Mouse (Mus musculus): ENCODE data around the gene Lpar5. TPM values are rescaled to one million over a fixed set of nuclear protein-coding genes. Genes with fewer than 3 reads are reported as not detected.

The Lpar5 gene
- total RNA-seq, 2 experiments from 2014 or later: 0.60 TPM; not detected in 1

DNA sequence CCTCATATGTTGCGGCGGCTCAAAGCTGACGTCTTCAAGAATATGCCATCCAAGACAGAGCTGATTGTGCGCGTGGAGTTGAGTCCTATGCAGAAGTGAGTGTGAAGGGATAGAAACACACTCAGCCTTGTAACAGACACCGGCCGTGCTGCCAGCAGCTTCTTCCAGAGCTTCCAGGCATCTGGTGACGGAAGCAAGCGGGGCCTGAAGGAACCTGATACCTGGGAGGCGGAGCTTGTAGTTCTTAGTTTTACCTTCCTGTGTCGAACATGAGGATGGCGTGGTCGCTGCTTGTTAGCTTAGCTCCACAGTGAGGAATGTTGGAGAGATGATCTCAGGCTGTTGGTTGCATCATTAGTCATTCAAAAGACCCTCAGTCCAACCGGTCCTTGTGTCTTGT lies 41.7 kb downstream of the Lpar5 start:
- ATAC-seq (replicated peaks; ENCODE audit: low FRiP score, poor library complexity, severe bottlenecking): no peak

DNA sequence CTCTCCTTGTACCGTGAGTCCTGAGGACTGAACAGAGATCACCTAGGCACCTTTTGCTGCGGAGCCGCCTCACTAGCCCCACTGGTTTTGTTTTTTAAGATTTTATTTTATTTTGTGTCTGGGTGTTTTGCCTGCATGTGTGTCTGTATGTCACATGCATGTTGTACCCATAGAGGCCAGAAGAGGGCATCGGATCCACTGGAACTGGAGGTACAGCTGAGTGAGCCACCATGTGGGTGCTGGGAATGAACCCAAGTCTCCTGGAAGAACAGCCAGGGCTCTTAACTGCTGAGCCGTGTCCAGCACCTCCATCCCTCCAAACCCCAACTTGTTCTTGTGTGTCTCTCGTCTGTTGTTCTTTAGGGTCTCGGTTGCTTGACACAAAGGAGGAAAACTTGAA lies 43.2 kb downstream of the Lpar5 start:
- 0 out of 2 replicates have a peak, but pooled peaks have one; percentile 48 for ATAC-seq (replicated peaks; ENCODE audit: low FRiP score, poor library complexity, severe bottlenecking)

DNA sequence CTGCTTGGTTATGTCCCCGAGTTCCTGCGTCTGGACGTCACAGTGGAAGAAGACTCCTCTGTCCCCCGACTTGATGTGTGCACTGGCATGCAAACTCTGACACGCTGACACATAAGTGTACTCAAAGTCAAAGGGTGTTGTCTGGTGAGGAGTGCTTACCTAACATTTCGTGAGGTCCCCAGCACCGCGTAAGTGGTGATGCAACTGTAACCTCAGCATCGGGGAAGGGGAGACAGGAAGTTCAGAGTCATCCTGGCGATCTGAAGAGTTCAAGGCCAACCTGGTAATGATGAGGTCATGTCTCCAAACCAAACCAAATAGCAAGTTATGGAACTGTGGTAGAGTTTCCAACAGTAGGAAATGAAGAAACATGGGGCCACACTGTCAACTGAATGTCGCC lies 44.8 kb downstream of the Lpar5 start:
- ATAC-seq (replicated peaks; ENCODE audit: low FRiP score, poor library complexity, severe bottlenecking): no peak

DNA sequence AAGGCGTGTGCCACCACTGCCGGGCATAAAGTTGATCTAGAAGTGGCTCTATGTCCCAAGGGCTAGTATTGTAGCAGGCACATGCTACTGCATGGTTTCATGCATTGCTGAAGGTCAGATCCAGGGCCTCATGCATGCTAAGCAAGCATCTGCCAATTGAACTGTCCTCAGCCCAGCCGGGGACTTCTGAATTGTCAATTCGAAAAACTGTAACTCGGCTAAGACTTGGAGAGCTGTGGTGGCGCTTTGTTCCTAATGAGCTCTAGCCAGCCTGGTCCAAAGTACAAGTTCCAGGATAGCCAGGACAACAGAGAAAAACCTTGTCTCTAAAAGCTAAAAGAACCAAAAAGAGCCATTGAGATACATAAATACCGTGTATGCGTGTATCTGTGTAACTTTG lies 51.7 kb downstream of the Lpar5 start:
- ATAC-seq (replicated peaks; ENCODE audit: low FRiP score, poor library complexity, severe bottlenecking): no peak

DNA sequence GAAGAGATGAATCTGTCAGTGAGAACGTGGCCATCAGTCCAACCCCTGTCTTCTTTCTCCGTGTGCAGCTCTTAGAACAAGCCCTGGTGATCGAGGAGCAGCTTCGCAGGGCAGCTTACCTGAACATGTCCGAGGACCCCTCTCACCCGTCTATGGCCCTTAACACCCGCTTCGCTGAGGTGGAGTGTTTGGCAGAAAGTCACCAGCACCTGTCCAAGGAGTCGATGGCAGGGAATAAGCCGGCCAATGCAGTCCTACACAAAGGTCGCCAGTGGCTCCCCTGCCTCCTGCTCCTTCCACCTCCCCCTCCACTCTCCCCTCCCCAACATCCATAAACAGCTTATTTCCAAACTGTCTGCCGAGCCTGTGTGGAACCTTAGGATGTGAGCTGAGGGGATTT lies 61.0 kb downstream of the Lpar5 start:
- no peak for ATAC-seq (replicated peaks; ENCODE audit: low FRiP score, poor library complexity, severe bottlenecking)

DNA sequence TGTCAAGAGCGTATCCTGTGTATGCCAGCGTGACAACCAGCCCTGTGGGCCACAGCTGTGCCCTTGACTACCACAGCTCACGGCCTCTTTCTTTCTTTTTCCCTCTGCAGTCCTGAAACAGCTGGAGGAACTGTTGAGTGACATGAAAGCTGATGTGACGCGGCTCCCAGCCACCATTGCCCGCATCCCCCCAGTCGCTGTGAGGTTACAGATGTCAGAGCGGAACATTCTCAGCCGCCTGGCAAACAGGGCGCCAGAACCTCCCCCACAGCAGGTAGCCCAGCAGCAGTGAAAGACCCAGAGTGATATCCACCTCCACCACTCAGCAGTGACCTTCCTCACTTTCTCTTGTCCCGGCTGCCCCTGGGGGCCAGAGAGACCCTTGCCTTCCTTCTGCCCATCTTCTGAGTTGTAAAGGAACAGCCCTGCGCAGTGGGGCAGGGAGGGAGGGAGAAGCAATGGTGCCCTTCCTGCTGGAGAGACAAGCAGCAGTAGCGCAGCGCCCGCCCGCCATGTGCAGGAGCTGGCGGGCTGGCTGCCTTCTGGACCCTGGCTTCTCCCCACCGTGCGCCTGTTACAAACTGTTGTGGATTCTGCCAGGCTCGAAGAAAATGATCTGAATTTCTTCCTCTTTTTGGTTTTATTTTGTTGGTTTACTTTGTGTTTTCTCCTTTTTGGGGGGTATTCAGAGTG lies 62.1 kb downstream of the Lpar5 start:
- no peak for ATAC-seq (replicated peaks; ENCODE audit: low FRiP score, poor library complexity, severe bottlenecking)

DNA sequence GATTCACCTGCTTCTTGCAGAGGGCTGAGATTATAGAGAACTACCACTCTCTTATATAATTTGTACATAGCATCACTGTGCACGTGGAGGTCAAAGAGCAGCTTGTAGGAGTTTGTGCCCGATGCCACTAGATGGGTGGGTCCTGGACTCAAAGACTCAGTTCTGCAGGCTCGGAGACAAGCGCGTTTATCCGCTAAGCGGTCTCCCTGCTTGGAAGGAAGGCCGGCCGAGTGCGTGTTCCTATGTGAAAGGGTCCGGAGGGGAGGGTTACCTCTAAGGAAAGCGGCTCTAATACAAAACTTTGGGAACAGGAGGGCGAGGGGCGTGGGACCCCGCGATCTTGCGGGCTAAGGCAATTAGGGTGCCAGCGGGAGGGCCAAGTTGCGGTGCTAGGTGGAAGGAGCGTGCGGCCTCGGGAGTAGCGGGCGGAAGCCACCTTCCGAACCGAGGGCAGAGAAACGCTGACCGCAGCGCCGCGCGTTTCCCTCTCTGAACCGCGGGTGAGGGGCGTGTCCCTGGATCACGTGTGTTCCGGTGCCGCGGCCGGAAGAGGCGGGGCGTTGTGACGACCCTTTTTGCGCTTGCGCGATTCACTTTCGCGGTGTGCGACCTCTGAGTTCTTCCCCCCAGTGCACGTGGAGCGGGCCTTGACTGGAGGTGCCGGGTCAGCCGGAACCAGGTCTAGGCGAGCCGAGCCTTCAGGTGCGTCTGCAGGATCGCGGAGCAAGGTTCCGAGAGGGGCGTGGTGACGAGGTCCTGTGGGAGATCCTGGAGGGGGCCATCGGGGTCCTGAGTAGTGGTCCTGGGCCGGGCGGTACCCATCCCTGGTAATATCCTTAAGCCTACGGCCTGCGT lies 63.8 kb downstream of the Lpar5 start, which contains the start of gene Nop2:
Gene Nop2, plus strand, starts transcription at position 608 of the 855 bp plus-strand sequence.
- ATAC-seq (replicated peaks; ENCODE audit: low FRiP score, poor library complexity, severe bottlenecking): peak; percentile 97

Other genes with a start within 250 kb of the Lpar5 start
- 10.0 and 34.6 TPM in 2 replicates for gene Usp5, start 238.4 kb upstream of the Lpar5 start, total RNA-seq (2015; ENCODE audit: low replicate concordance)
- 22.0 and 29.6 TPM in 2 replicates for gene Usp5, start 238.4 kb upstream of the Lpar5 start, total RNA-seq (2017; ENCODE audit: low replicate concordance)
- 65.8 and 68.0 TPM in 2 replicates for gene Cdca3, start 238.4 kb upstream of the Lpar5 start, total RNA-seq (2015; ENCODE audit: low replicate concordance)
- gene Cdca3, start 238.4 kb upstream of the Lpar5 start, total RNA-seq (2017; ENCODE audit: low replicate concordance): 58.5 and 73.8 TPM in 2 replicates
- not detected in 2 replicates for gene Gnb3, start 227.6 kb upstream of the Lpar5 start, total RNA-seq (2015; ENCODE audit: low replicate concordance)
- gene Gnb3, start 227.6 kb upstream of the Lpar5 start, total RNA-seq (2017; ENCODE audit: low replicate concordance): not detected in 2 replicates
- gene P3h3, start 210.2 kb upstream of the Lpar5 start, total RNA-seq (2015; ENCODE audit: low replicate concordance): not detected in 2 replicates
- 1.1 and 1.2 TPM in 2 replicates for gene P3h3, start 210.2 kb upstream of the Lpar5 start, total RNA-seq (2017; ENCODE audit: low replicate concordance)
- not detected in 2 replicates for gene Gpr162, start 203.9 kb upstream of the Lpar5 start, total RNA-seq (2015; ENCODE audit: low replicate concordance)
- gene Gpr162, start 203.9 kb upstream of the Lpar5 start, total RNA-seq (2017; ENCODE audit: low replicate concordance): not detected in 2 replicates
- 6.3 and 6.9 TPM in 2 replicates for gene Cd4, start 179.7 kb upstream of the Lpar5 start, total RNA-seq (2015; ENCODE audit: low replicate concordance)
- 0.70 and 0.94 TPM in 2 replicates for gene Cd4, start 179.7 kb upstream of the Lpar5 start, total RNA-seq (2017; ENCODE audit: low replicate concordance)
- 1.0 and 2.7 TPM in 2 replicates for gene Lag3, start 156.2 kb upstream of the Lpar5 start, total RNA-seq (2015; ENCODE audit: low replicate concordance)
- 0.51 TPM in 1 of 2 replicates, not detected in the other for gene Lag3, start 156.2 kb upstream of the Lpar5 start, total RNA-seq (2017; ENCODE audit: low replicate concordance)
- 26.1 and 31.3 TPM in 2 replicates for gene Ptms, start 147.8 kb upstream of the Lpar5 start, total RNA-seq (2015; ENCODE audit: low replicate concordance)
- 12.0 and 21.8 TPM in 2 replicates for gene Ptms, start 147.8 kb upstream of the Lpar5 start, total RNA-seq (2017; ENCODE audit: low replicate concordance)
- gene Mlf2, start 136.5 kb upstream of the Lpar5 start, total RNA-seq (2015; ENCODE audit: low replicate concordance): 11.7 and 13.4 TPM in 2 replicates
- gene Mlf2, start 136.5 kb upstream of the Lpar5 start, total RNA-seq (2017; ENCODE audit: low replicate concordance): 14.1 and 20.7 TPM in 2 replicates
- 10.2 and 16.5 TPM in 2 replicates for gene Cops7a, start 102.4 kb upstream of the Lpar5 start, total RNA-seq (2015; ENCODE audit: low replicate concordance)
- 5.6 and 7.7 TPM in 2 replicates for gene Cops7a, start 102.4 kb upstream of the Lpar5 start, total RNA-seq (2017; ENCODE audit: low replicate concordance)
- not detected in 2 replicates for gene Pianp, start 71.2 kb upstream of the Lpar5 start, total RNA-seq (2015; ENCODE audit: low replicate concordance)
- gene Pianp, start 71.2 kb upstream of the Lpar5 start, total RNA-seq (2017; ENCODE audit: low replicate concordance): not detected in 2 replicates
- gene Zfp384, start 58.8 kb upstream of the Lpar5 start, total RNA-seq (2015; ENCODE audit: low replicate concordance): 20.8 and 25.9 TPM in 2 replicates
- 9.8 and 12.3 TPM in 2 replicates for gene Zfp384, start 58.8 kb upstream of the Lpar5 start, total RNA-seq (2017; ENCODE audit: low replicate concordance)
- 7.1 and 7.9 TPM in 2 replicates for gene Ing4, start 28.2 kb upstream of the Lpar5 start, total RNA-seq (2015; ENCODE audit: low replicate concordance)
- gene Ing4, start 28.2 kb upstream of the Lpar5 start, total RNA-seq (2017; ENCODE audit: low replicate concordance): 27.7 and 35.7 TPM in 2 replicates
- 3.3 TPM in 1 of 2 replicates, not detected in the other for gene Acrbp, start 18.2 kb upstream of the Lpar5 start, total RNA-seq (2015; ENCODE audit: low replicate concordance)
- gene Acrbp, start 18.2 kb upstream of the Lpar5 start, total RNA-seq (2017; ENCODE audit: low replicate concordance): 7.0 and 11.6 TPM in 2 replicates
- 31.8 and 50.0 TPM in 2 replicates for gene Chd4, start 28.1 kb downstream of the Lpar5 start, total RNA-seq (2015; ENCODE audit: low replicate concordance)
- 70.6 and 102 TPM in 2 replicates for gene Chd4, start 28.1 kb downstream of the Lpar5 start, total RNA-seq (2017; ENCODE audit: low replicate concordance)
- gene Nop2, start 64.0 kb downstream of the Lpar5 start, total RNA-seq (2015; ENCODE audit: low replicate concordance): 4.8 and 6.7 TPM in 2 replicates
- 10.5 and 11.8 TPM in 2 replicates for gene Nop2, start 64.0 kb downstream of the Lpar5 start, total RNA-seq (2017; ENCODE audit: low replicate concordance)
- gene Iffo1, start 77.3 kb downstream of the Lpar5 start, total RNA-seq (2015; ENCODE audit: low replicate concordance): 3.1 and 6.9 TPM in 2 replicates
- 2.2 and 10.9 TPM in 2 replicates for gene Iffo1, start 77.3 kb downstream of the Lpar5 start, total RNA-seq (2017; ENCODE audit: low replicate concordance)
- 912 and 913 TPM in 2 replicates for gene Gapdh, start 98.5 kb downstream of the Lpar5 start, total RNA-seq (2015; ENCODE audit: low replicate concordance)
- gene Gapdh, start 98.5 kb downstream of the Lpar5 start, total RNA-seq (2017; ENCODE audit: low replicate concordance): 174 and 278 TPM in 2 replicates
- 139 and 148 TPM in 2 replicates for gene Ncapd2, start 123.8 kb downstream of the Lpar5 start, total RNA-seq (2015; ENCODE audit: low replicate concordance)
- 137 and 246 TPM in 2 replicates for gene Ncapd2, start 123.8 kb downstream of the Lpar5 start, total RNA-seq (2017; ENCODE audit: low replicate concordance)
- 40.1 and 54.4 TPM in 2 replicates for gene Mrpl51, start 123.9 kb downstream of the Lpar5 start, total RNA-seq (2015; ENCODE audit: low replicate concordance)
- gene Mrpl51, start 123.9 kb downstream of the Lpar5 start, total RNA-seq (2017; ENCODE audit: low replicate concordance): 16.4 and 29.8 TPM in 2 replicates
- 2.1 and 4.2 TPM in 2 replicates for gene Vamp1, start 147.6 kb downstream of the Lpar5 start, total RNA-seq (2015; ENCODE audit: low replicate concordance)
- gene Vamp1, start 147.6 kb downstream of the Lpar5 start, total RNA-seq (2017; ENCODE audit: low replicate concordance): 0.14 and 2.1 TPM in 2 replicates
- gene Tapbpl, start 163.9 kb downstream of the Lpar5 start, total RNA-seq (2015; ENCODE audit: low replicate concordance): 0.84 and 4.4 TPM in 2 replicates
- gene Tapbpl, start 163.9 kb downstream of the Lpar5 start, total RNA-seq (2017; ENCODE audit: low replicate concordance): 3.0 and 4.0 TPM in 2 replicates
- gene Cd27, start 169.1 kb downstream of the Lpar5 start, total RNA-seq (2015; ENCODE audit: low replicate concordance): 1.7 and 6.3 TPM in 2 replicates
- 0.84 and 1.0 TPM in 2 replicates for gene Cd27, start 169.1 kb downstream of the Lpar5 start, total RNA-seq (2017; ENCODE audit: low replicate concordance)
- not detected in 2 replicates for gene Tuba3a, start 218.1 kb downstream of the Lpar5 start, total RNA-seq (2015; ENCODE audit: low replicate concordance)
- gene Tuba3a, start 218.1 kb downstream of the Lpar5 start, total RNA-seq (2017; ENCODE audit: low replicate concordance): not detected in 2 replicates
- 7.1 and 10.9 TPM in 2 replicates for gene Ltbr, start 246.0 kb downstream of the Lpar5 start, total RNA-seq (2015; ENCODE audit: low replicate concordance)
- 2.6 and 7.2 TPM in 2 replicates for gene Ltbr, start 246.0 kb downstream of the Lpar5 start, total RNA-seq (2017; ENCODE audit: low replicate concordance)

Measured in erythroblast, adult 5-6 weeks (primary cell).